Mouse (Mus musculus) monocyte, adult 5-6 weeks (primary cell): ENCODE data around the gene Gzmb. TPM values are rescaled to one million over a fixed set of nuclear protein-coding genes. Genes with fewer than 3 reads are reported as not detected.

Experiments
- total RNA-seq: library from RNA; stranded (forward); fragments of 200-1000, 200-491, 200-594 nt; gene quantifications from 3 replicates; pipeline ENCODE4 v1.2.3, GENCODE M21; 2017

The Gzmb gene
- total RNA-seq, 1 experiment from 2014 or later = 264 TPM

Other genes starting within 250 kb of the Gzmb start
- gene Mcpt1, start 244.3 kb downstream of the Gzmb start, total RNA-seq = not detected in 3 replicates
- gene Mcpt9, start 231.8 kb downstream of the Gzmb start, total RNA-seq = not detected in 3 replicates
- not detected in 3 replicates for gene Mcpt2, start 220.2 kb downstream of the Gzmb start, total RNA-seq
- not detected in 3 replicates for gene Mcpt4, start 199.9 kb downstream of the Gzmb start, total RNA-seq
- gene Mcpt8, start 177.0 kb downstream of the Gzmb start, total RNA-seq = 8.4 to 33.5 TPM (median 9.9 TPM) in 3 replicates
- 0.43 TPM in 1 of 3 replicates, not detected in the others for gene Ctsg, start 159.7 kb downstream of the Gzmb start, total RNA-seq
- gene Gzme, start 141.6 kb downstream of the Gzmb start, total RNA-seq = not detected in 3 replicates
- not detected in 3 replicates for gene Gzmd, start 129.7 kb downstream of the Gzmb start, total RNA-seq
- not detected in 3 replicates for gene Gzmg, start 102.7 kb downstream of the Gzmb start, total RNA-seq
- 1.8 TPM in 1 of 3 replicates, not detected in the others for gene Gzmn, start 87.7 kb downstream of the Gzmb start, total RNA-seq
- not detected in 3 replicates for gene Gzmf, start 50.8 kb downstream of the Gzmb start, total RNA-seq
- gene Gzmc, start 27.6 kb downstream of the Gzmb start, total RNA-seq = 2.5 to 7.6 TPM in 2 of 3 replicates, not detected in the other
- gene Atp12a, start 102.8 kb upstream of the Gzmb start, total RNA-seq = not detected in 3 replicates
- gene Rnf17, start 140.3 kb upstream of the Gzmb start, total RNA-seq = 0.64 to 2.1 TPM (median 0.67 TPM) in 3 replicates